Mouse (Mus musculus) hindbrain, embryonic 12.5 days (tissue): Measurements from ENCODE around the gene Ncf1. TPM values are rescaled to one million over a fixed set of nuclear protein-coding genes. Genes with fewer than 3 reads are reported as not detected.

Experiments
- ATAC-seq: fragments of 200-750 bp; cut with Nextera tagmentation; 2 replicates; pipeline ENCODE4 v1.8.0; 2017; ENCODE audit warnings: moderate TSS enrichment; ENCODE audit not compliant: low FRiP score
- H3K27ac ChIP-seq: fragments of 300-500 bp; sonication (generic); 2 replicates; pipeline ENCODE4 v1.5.1; 2016; ENCODE audit warnings: mild to moderate bottlenecking
- H3K27me3 ChIP-seq: fragments of 300-500 bp; sonication (generic); 2 replicates; pipeline ENCODE4 v1.6.1; 2016; ENCODE audit warnings: mild to moderate bottlenecking
- H3K36me3 ChIP-seq: fragments of 300-500 bp; sonication (generic); 2 replicates; pipeline ENCODE4 v1.6.1; 2016; ENCODE audit warnings: mild to moderate bottlenecking
- H3K4me1 ChIP-seq: fragments of 300-500 bp; sonication (generic); 2 replicates; pipeline ENCODE4 v1.6.1; 2016
- H3K4me2 ChIP-seq: fragments of 300-500 bp; sonication (generic); replicated peaks from 2 replicates; pipeline ENCODE4 v1.6.1; 2016; ENCODE audit warnings: mild to moderate bottlenecking
- H3K4me3 ChIP-seq: fragments of 300-500 bp; sonication (generic); 2 replicates; pipeline ENCODE4 v1.5.1; 2016; ENCODE audit warnings: mild to moderate bottlenecking
- H3K9ac ChIP-seq: fragments of 300-500 bp; sonication (generic); 2 replicates; pipeline ENCODE4 v1.6.1; 2016; ENCODE audit warnings: mild to moderate bottlenecking, moderate library complexity
- H3K9me3 ChIP-seq: fragments of 300-500 bp; sonication (generic); replicated peaks from 2 replicates; pipeline ENCODE4 v1.6.1; 2016; ENCODE audit warnings: mild to moderate bottlenecking
- WGBS: fragments of 180-500 bp; shearing (Covaris S2); methylation state at CpG from one replicate; pipeline ENCODE4 v1.1.7; 2016; 5-methylcytosine and 5-hydroxymethylcytosine counted together
- polyA plus RNA-seq: library from polyadenylated mRNA; unstranded; fragments of >200 nt; fragmentation: Nextera tagmentation; extraction: Ambion mirVana; gene quantifications from 2 replicates; pipeline ENCODE4 v1.2.1, GENCODE M21; 2016

Gene Ncf1
- polyA plus RNA-seq, 1 experiment from 2014 or later = 4.6 TPM

- Histone ChIP-seq H3K4me1 (peaks cover 5% of the 10 kb centered on the region; the same call in 1 of the 2 replicates), H3K4me2 (no peak overlapping the region), H3K4me3 (no peak overlapping the region), H3K9me3 (no peaks in the 10 kb centered on the region), H3K27ac (no peak overlapping the region), H3K27me3 (no peaks in the 10 kb centered on the region), H3K36me3 (peaks cover 22% of the 10 kb centered on the region), H3K9ac (no peak overlapping the region)
- WGBS = 96% methylated on average over 8 of the region's 8 CpGs
- no peak for ATAC-seq
Observed at GRCm38 (mm10) chr5:134170167-134170566, 59.3 kb downstream of the Ncf1 start.

Other genes with a start within 250 kb of the Ncf1 start
- 22.4 and 24.1 TPM in 2 replicates for gene Castor2, start 129.9 kb downstream of the Ncf1 start, polyA plus RNA-seq
- 27.4 and 28.0 TPM in 2 replicates for gene Rcc1l, start 52.9 kb downstream of the Ncf1 start, polyA plus RNA-seq
- 11.7 and 12.8 TPM in 2 replicates for gene Gtf2ird2, start 45.6 kb downstream of the Ncf1 start, polyA plus RNA-seq
- gene Gtf2i, start 85.1 kb upstream of the Ncf1 start, polyA plus RNA-seq = 242 and 254 TPM in 2 replicates
- gene Gtf2ird1, start 227.1 kb upstream of the Ncf1 start, polyA plus RNA-seq = 95.9 and 99.9 TPM in 2 replicates